Mouse (Mus musculus) layer of hippocampus, postnatal 25 days (tissue): ENCODE results near the gene Rpl22. TPM values are rescaled to one million over a fixed set of nuclear protein-coding genes. Genes with fewer than 3 reads are reported as not detected.

Source experiments
- DNase-seq, 2 experiments: peaks; one replicate each; pipeline ENCODE4 v3.0.0; 2022; ENCODE audit warnings: mixed read lengths in 2 of 2, low spot score in 1 of 2; ENCODE audit errors: extremely low spot score in 1 of 2
- total RNA-seq, 2 experiments: library from RNA; stranded (reverse); gene quantifications; 2 replicates each; pipeline ENCODE4 v1.2.3; 2021

Gene Rpl22
- total RNA-seq, 2 experiments from 2014 or later, result 200 to 205 TPM

DNA sequence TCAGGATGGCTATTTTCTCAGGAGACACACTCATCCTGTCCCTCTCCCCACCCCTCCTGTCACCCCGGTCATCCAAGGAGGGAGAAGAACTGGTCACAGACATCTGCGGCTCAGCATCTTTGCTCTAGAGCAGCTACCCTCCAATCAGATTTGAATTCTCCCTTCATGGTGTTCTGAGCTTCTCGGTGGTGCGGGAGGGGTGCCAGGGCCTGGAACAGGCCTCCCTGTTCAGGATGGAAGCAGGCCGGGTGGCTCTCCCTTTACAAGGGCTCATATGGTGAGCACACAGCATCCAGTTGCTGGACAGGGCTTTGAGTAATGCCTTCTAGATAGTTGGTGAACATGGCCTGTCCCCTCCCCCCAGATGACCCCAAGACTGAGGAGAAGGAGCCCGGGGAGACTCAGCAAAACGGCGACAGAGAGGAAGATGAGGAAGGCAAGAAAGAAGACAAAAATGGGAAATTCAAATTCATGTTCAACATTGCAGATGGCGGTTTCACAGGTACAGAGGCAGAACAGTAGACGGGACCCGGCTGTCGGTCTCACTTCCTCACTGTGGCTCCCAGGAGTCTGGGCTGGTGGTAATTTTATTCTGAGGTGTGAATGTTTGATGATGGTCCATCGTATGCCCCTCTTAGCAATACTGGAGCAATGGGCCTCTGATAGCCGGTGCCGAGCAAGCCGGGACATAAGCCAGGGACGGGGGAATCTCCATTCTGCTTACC lies 57.1 kb downstream of the Rpl22 start:
- DNase-seq, result no peak

Other genes starting within 250 kb of the Rpl22 start
- 10 to 100 TPM; 26.4 to 42.6 TPM for gene Tnfrsf25, start 209.8 kb upstream of the Rpl22 start, total RNA-seq
- gene Espn, start 173.4 kb upstream of the Rpl22 start, total RNA-seq, result 1 to 10 TPM; 1.3 to 1.4 TPM
- gene Hes2, start 166.9 kb upstream of the Rpl22 start, total RNA-seq, result not detected
- gene Acot7, start 147.6 kb upstream of the Rpl22 start, total RNA-seq, result 100 to 1,000 TPM; 318 to 353 TPM
- gene Gpr153, start 51.5 kb upstream of the Rpl22 start, total RNA-seq, result 1 to 10 TPM; 5.4 to 6.0 TPM
- not detected for gene Hes3, start 34.1 kb upstream of the Rpl22 start, total RNA-seq
- gene Icmt, start 28.5 kb upstream of the Rpl22 start, total RNA-seq, result 10 to 100 TPM; 38.9 to 45.1 TPM
- 1 to 10 TPM; 2.6 to 5.8 TPM for gene Rnf207, start 6.7 kb upstream of the Rpl22 start, total RNA-seq
- 100 to 1,000 TPM; 113 to 130 TPM for gene Chd5, start 12.9 kb downstream of the Rpl22 start, total RNA-seq
- gene Nphp4, start 151.0 kb downstream of the Rpl22 start, total RNA-seq, result 10 to 100 TPM; 21.7 to 27.5 TPM
- gene Kcnab2, start 152.1 kb downstream of the Rpl22 start, total RNA-seq, result 100 to 1,000 TPM; 683 to 696 TPM